Mouse (Mus musculus) heart, postnatal 0 days (tissue): ENCODE data around the gene Prune2. TPM values are rescaled to one million over a fixed set of nuclear protein-coding genes. Genes with fewer than 3 reads are reported as not detected.

Experiments used
- ATAC-seq: fragments of 200-750 bp; cut with Nextera tagmentation; 2 replicates; pipeline ENCODE4 v1.8.0; 2017; ENCODE audit warnings: low read depth, moderate number of reproducible peaks, moderate library complexity; ENCODE audit not compliant: insufficient read depth
- DNase-seq: peaks from one replicate; pipeline ENCODE4 v3.0.0-alpha.2; 2016; ENCODE audit warnings: low spot score
- H3K27ac ChIP-seq: fragments of 300-500 bp; sonication (generic); 2 replicates; pipeline ENCODE4 v1.5.1; 2014; ENCODE audit warnings: low read depth, mild to moderate bottlenecking
- H3K27me3 ChIP-seq: fragments of 300-500 bp; sonication (generic); 2 replicates; pipeline ENCODE4 v1.6.1; 2014; ENCODE audit warnings: low read length, mixed read lengths; ENCODE audit not compliant: control insufficient read depth, insufficient read depth
- H3K36me3 ChIP-seq: fragments of 300-500 bp; sonication (generic); replicated peaks from 2 replicates; pipeline ENCODE4 v1.6.1; 2014; ENCODE audit warnings: low read length, mixed read lengths; ENCODE audit not compliant: control insufficient read depth, insufficient read depth
- H3K4me1 ChIP-seq: fragments of 300-500 bp; sonication (generic); 2 replicates; pipeline ENCODE4 v1.6.1; 2014; ENCODE audit warnings: antibody characterized with exemption; ENCODE audit not compliant: control insufficient read depth, insufficient read depth
- H3K4me2 ChIP-seq: fragments of 300-500 bp; sonication (generic); 2 replicates; pipeline ENCODE4 v1.6.1; 2014; ENCODE audit warnings: low read depth, mild to moderate bottlenecking, low read length, moderate library complexity
- H3K4me3 ChIP-seq: fragments of 300-500 bp; sonication (generic); 2 replicates; pipeline ENCODE4 v1.5.1; 2014; ENCODE audit warnings: low read depth, low read length
- H3K9ac ChIP-seq: fragments of 300-500 bp; sonication (generic); replicated peaks from 2 replicates; pipeline ENCODE4 v1.6.1; 2014; ENCODE audit warnings: low read depth, low read length, mixed read lengths
- H3K9me3 ChIP-seq: fragments of 300-500 bp; sonication (generic); replicated peaks from 2 replicates; pipeline ENCODE4 v1.6.1; 2016; ENCODE audit warnings: low read length; ENCODE audit not compliant: control insufficient read depth
- CTCF ChIP-seq: IDR thresholded peaks from 2 replicates; pipeline ENCODE4 v1.5.1; 2016; ENCODE audit warnings: antibody characterized with exemption, control low read depth, low read depth
- EP300 ChIP-seq: IDR thresholded peaks from 2 replicates; pipeline ENCODE4 v1.6.1; 2016; ENCODE audit warnings: antibody characterized with exemption, low read depth
- WGBS: fragments of 180-500 bp; shearing (Covaris S2); extraction: QIAGEN DNeasy Blood & Tissue Kit; methylation state at CpG from one replicate; pipeline ENCODE4 v1.1.7; 2014; 5-methylcytosine and 5-hydroxymethylcytosine counted together
- polyA plus RNA-seq: library from polyadenylated mRNA; unstranded; fragments of >200 nt; fragmentation: Nextera tagmentation; extraction: Ambion mirVana; gene quantifications from 2 replicates; pipeline ENCODE4 v1.2.1, GENCODE M21; 2015
- total RNA-seq: library from RNA; depleted of rRNA; stranded (reverse); fragments of >200 nt; gene quantifications from 2 replicates; pipeline ENCODE4 v1.2.3, GENCODE M21; 2014; ENCODE audit warnings: low replicate concordance

Prune2 gene
- total and polyA plus RNA-seq, 2 experiments from 2014 or later, result 4.6 to 10.5 TPM

DNA sequence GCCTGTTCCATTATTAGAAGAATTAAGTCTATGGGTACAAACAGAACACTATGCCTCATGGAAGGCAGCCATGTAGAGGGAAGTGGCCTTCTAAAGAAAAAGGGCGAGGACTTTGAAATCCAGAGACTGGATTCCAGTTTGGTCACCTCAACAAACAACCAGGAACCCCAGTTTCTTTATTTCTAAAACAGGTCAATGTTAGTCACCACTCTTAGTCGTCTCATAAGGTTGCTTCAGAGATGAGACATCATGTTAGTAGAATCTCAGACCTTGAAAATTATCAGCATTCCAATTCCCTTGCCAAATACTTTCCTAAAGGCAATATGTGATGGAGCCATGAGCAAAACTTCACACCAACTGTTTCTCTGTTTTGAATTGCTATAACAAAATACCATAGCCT lies 6.6 kb upstream of the Prune2 start:
- no peak overlapping the region for H3K27ac ChIP-seq
- no peaks in the 10 kb centered on the region for H3K9me3 ChIP-seq
- no peak overlapping the region for H3K4me3 ChIP-seq
- no peak for TF ChIP-seq EP300
- no peak for TF ChIP-seq CTCF
- DNase-seq (no peak), ATAC-seq (no peak)
- H3K36me3 ChIP-seq, result no peaks in the 10 kb centered on the region
- H3K9ac ChIP-seq, result no peak overlapping the region
- H3K4me1 ChIP-seq, result no peaks in the 10 kb centered on the region
- no peak overlapping the region for H3K4me2 ChIP-seq
- H3K27me3 ChIP-seq, result peaks cover 2% of the 10 kb centered on the region; the same call in 1 of the 2 replicates
- WGBS, result 69% methylated on average over 2 of the region's 2 CpGs

DNA sequence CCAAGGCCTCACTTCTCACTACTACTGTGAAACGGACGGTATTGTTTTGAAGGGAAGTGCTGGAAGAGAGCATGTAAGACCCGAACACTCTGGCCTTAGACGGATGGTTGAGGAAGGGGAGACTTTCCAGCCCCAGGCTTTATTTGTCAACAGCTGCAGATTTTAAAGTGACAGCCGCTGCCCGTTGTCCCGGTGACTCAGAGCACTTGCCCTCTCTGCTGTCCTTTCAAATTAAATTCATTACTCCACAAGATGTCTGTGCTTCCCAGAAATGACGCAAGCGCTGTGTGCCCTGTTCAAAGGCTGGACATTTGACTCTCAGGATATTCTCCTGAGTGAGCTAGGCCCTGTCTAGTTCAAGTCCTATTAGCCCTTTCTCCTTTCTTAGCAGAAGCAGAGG lies 5.9 kb upstream of the Prune2 start:
- peaks cover 9% of the 10 kb centered on the region for H3K27me3 ChIP-seq
- no peak for DNase-seq
- H3K4me3 ChIP-seq, result no peak overlapping the region
- ATAC-seq, result no peak
- H3K27ac ChIP-seq, result no peak overlapping the region
- TF ChIP-seq EP300 (no peak), CTCF (no peak)
- H3K4me1 ChIP-seq, result no peaks in the 10 kb centered on the region
- H3K36me3 ChIP-seq, result no peaks in the 10 kb centered on the region
- H3K4me2 ChIP-seq, result no peak overlapping the region
- 75% methylated on average over 9 of the region's 9 CpGs for WGBS
- H3K9ac ChIP-seq, result no peak overlapping the region
- H3K9me3 ChIP-seq, result no peaks in the 10 kb centered on the region

DNA sequence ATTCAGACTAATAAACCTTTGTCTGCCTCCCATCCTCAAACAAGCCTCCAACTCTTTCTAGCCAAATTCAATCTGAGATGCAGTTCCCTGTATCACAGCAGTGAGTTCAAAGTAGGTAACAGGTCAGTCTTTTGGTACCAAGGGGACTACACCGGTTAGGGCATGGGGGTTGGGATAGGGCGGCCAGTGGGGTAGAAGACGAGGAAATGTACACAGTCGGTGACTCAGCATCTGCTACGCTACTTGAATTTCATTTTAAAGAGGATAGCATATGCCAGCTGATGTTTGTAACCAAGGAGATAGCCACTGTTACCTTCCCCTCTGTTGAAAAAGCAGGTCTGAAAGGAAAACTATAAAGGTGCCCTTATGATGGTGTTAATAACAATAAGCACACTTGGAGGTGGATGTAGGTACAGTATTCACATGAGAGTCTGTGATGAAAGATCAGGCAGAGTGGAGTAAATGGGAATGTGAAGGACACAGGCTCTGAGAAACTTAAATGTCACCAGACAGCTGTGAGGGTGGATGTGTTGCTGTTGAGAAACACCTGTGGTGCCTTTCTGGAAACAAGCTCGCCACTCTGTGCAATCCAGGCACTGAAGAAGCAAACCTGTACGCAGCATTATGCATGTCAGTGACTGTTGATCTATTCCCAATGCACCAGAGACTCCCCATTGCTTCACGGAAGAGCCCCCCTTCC lies 5.1 kb upstream of the Prune2 start:
- WGBS, result 71% methylated on average over 8 of the region's 8 CpGs
- Histone ChIP-seq H3K9me3 (no peaks in the 10 kb centered on the region), H3K9ac (no peak overlapping the region), H3K4me3 (no peak overlapping the region), H3K27ac (no peak overlapping the region), H3K4me1 (no peaks in the 10 kb centered on the region), H3K36me3 (no peaks in the 10 kb centered on the region), H3K4me2 (no peak overlapping the region), H3K27me3 (peaks cover 16% of the 10 kb centered on the region)
- no peak for ATAC-seq
- DNase-seq, result no peak
- TF ChIP-seq EP300 (no peak), CTCF (no peak)

DNA sequence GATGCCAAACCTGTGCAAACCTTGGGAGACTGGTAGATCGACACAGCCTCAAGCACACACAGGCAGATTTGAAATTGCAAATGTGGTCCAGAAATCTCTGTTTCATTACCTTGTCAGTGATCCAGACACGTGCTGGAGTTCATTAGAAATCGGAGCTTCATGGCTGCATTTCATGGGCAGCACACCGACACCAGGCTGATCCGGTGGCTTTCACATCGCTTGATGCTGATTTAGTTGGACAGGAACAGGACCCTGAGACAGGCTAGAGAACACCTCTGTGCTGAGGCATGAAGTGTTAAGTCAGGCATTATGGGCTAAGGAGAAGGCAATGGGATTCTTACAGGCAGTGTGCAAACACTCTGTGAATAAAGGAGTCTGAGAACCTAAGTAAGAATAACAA lies 1.2 kb upstream of the Prune2 start:
- no peak overlapping the region for H3K4me3 ChIP-seq
- no peaks in the 10 kb centered on the region for H3K36me3 ChIP-seq
- ATAC-seq (no peak), DNase-seq (no peak)
- H3K9ac ChIP-seq, result no peak overlapping the region
- peaks cover 10% of the 10 kb centered on the region for H3K4me1 ChIP-seq
- no peak for TF ChIP-seq EP300
- TF ChIP-seq CTCF, result no peak
- H3K27ac ChIP-seq, result no peak overlapping the region
- H3K9me3 ChIP-seq, result no peaks in the 10 kb centered on the region
- no peak overlapping the region for H3K4me2 ChIP-seq
- peaks cover 18% of the 10 kb centered on the region for H3K27me3 ChIP-seq
- 81% methylated on average over 6 of the region's 6 CpGs for WGBS

DNA sequence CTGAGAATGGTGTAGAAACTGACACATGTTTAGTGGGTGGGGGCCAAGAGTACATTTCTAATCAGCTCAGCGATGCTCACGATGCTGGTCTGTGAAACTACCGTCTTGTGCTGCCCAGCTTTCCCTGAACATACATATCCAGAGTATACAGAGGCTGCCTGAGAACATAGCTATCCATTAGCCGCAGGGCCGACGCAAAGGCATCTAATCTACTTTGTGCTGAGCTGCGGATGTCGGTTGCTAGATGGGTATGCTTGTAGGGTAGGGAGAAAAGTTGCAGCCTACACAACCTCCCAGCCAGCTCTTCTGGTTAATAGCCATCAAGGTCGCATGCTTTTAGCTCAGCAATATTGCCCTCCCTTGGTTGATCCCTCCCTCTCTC lies 696 bp upstream of the Prune2 start:
- Histone ChIP-seq H3K4me3 (no peak overlapping the region), H3K4me1 (peaks cover 12% of the 10 kb centered on the region), H3K9me3 (no peaks in the 10 kb centered on the region), H3K4me2 (0 out of 2 replicates have a peak overlapping the region, but pooled peaks have one; percentile 75), H3K27me3 (peaks cover 18% of the 10 kb centered on the region), H3K36me3 (no peaks in the 10 kb centered on the region), H3K27ac (no peak overlapping the region), H3K9ac (no peak overlapping the region)
- DNase-seq (no peak), ATAC-seq (no peak)
- WGBS, result 43% methylated on average over 9 of the region's 9 CpGs
- TF ChIP-seq CTCF, result no peak
- no peak for TF ChIP-seq EP300

DNA sequence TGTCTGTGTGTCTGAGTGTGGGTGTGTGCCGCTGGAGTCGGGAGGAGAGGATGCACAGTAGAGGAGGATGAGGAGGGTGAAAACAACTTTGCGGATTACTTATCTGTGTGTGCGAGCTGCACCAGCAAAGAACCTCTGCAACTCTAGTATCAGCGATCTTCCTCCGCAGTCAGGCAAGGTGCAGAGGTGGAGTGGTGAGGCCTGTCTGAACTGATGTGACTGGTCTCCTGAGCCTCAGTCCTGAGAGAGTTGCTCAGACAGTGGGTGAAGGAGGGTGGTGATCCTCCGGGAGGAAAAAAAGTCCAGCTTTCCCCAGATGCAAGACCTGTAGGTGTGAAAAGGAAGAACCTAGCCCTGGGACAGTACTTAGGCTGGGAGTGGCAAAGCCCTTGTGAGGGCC lies 401 bp downstream of the Prune2 start:
- DNase-seq (no peak), ATAC-seq (no peak)
- Histone ChIP-seq H3K4me1 (peaks cover 16% of the 10 kb centered on the region), H3K9me3 (no peaks in the 10 kb centered on the region), H3K27me3 (peaks cover 18% of the 10 kb centered on the region), H3K9ac (no peak overlapping the region), H3K4me3 (peak overlapping the region; percentile 45), H3K27ac (no peak overlapping the region), H3K4me2 (peak overlapping the region; percentile 75), H3K36me3 (no peaks in the 10 kb centered on the region)
- TF ChIP-seq CTCF (no peak), EP300 (no peak)
- WGBS, result 4% methylated on average over 7 of the region's 7 CpGs
